Mouse (Mus musculus): Measurements from ENCODE around the gene Trabd2b. TPM values are rescaled to one million over a fixed set of nuclear protein-coding genes. Genes with fewer than 3 reads are reported as not detected.

Trabd2b gene
- total and polyA plus RNA-seq, 3 experiments, result 29.1 to 69.8 (median 60.1) TPM

DNA sequence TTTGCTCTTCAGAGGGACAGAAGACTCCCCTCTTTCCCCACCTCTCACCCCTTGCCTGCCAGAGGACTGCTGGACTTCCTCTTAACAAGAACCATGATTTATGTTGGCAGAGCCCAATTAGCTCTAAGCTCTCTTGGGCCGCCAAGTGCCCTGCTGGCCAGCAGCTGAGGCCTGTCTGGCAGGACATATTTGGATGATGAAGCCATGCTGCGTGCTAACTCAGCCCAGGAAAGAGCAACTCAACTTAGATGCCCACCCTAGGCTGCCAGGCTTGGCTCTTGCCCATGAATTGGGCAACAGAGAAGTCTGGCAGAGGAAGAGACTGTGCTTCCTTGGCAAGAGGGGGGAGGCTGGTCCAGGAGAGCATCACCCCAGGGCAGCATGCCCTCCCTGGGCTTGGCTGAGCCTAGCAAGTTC is 20.1 kb upstream of the Trabd2b start:
- peak; percentile 71 to 89 for DNase-seq
- H3K27me3 ChIP-seq (ENCODE audit: control insufficient read depth, insufficient read depth, low read length), result no peaks in the 10 kb centered on the region
- TF ChIP-seq CTCF (IDR thresholded peaks at IDR 0.05) (peak; percentile 32), EP300 (IDR thresholded peaks at IDR 0.05; ENCODE audit: insufficient read depth, low read depth, low read length) (peak; percentile 60), POLR2A (IDR thresholded peaks at IDR 0.05; ENCODE audit: insufficient read depth, low read depth, low read length) (no peak)
- peaks cover 2% of the 10 kb centered on the region; the same call in 1 of the 2 replicates for H3K4me1 ChIP-seq (ENCODE audit: control insufficient read depth, insufficient read depth, low read length)
- no peaks in the 10 kb centered on the region for H3K79me2 ChIP-seq (replicated peaks; ENCODE audit: control insufficient read depth, insufficient read depth, low read length)
- H3K36me3 ChIP-seq (ENCODE audit: control insufficient read depth, insufficient read depth, low read length), result no peaks in the 10 kb centered on the region; the same call in 1 of the 2 replicates
- no peak overlapping the region for H3K9ac ChIP-seq (ENCODE audit: low read depth, low read length)
- H3K27ac ChIP-seq, result peak overlapping the region; percentile 42
- WGBS, result 36% methylated on average over 2 of the region's 2 CpGs
- intact Hi-C loops (cut with DNase I), result no loop called here
- H3K4me3 ChIP-seq, result no peak overlapping the region

- no peaks in the 10 kb centered on the region; the same call in 1 of the 2 replicates for H3K36me3 ChIP-seq (ENCODE audit: control insufficient read depth, insufficient read depth, low read length)
- H3K79me2 ChIP-seq (replicated peaks; ENCODE audit: control insufficient read depth, insufficient read depth, low read length), result no peaks in the 10 kb centered on the region
- H3K4me3 ChIP-seq, result no peak overlapping the region
- no peak overlapping the region for H3K9ac ChIP-seq (ENCODE audit: low read depth, low read length)
- WGBS, result 60% methylated on average over 2 of the region's 2 CpGs
- H3K27ac ChIP-seq, result no peak overlapping the region
- H3K4me1 ChIP-seq (ENCODE audit: control insufficient read depth, insufficient read depth, low read length), result peaks cover 2% of the 10 kb centered on the region; the same call in 1 of the 2 replicates
- no peaks in the 10 kb centered on the region for H3K27me3 ChIP-seq (ENCODE audit: control insufficient read depth, insufficient read depth, low read length)
- DNase-seq, result peak in 1 of 2 experiments; percentile 14
- intact Hi-C loops (cut with DNase I), result no loop called here
- no peak for TF ChIP-seq CTCF (IDR thresholded peaks at IDR 0.05)
- TF ChIP-seq POLR2A (IDR thresholded peaks at IDR 0.05; ENCODE audit: insufficient read depth, low read depth, low read length), result no peak
- no peak for TF ChIP-seq EP300 (IDR thresholded peaks at IDR 0.05; ENCODE audit: insufficient read depth, low read depth, low read length)
Observed at GRCm38 (mm10) chr4:114387527-114388135, 18.9 kb upstream of the Trabd2b start.

GRCm38 (mm10) chr4:114388306-114388705 is 18.2 kb upstream of the Trabd2b start:
- intact Hi-C loops (cut with DNase I), result no loop called here
- Histone ChIP-seq H3K4me3 (no peak overlapping the region), H3K9ac (ENCODE audit: low read depth, low read length) (no peak overlapping the region), H3K36me3 (ENCODE audit: control insufficient read depth, insufficient read depth, low read length) (no peaks in the 10 kb centered on the region; the same call in 1 of the 2 replicates), H3K27me3 (ENCODE audit: control insufficient read depth, insufficient read depth, low read length) (no peaks in the 10 kb centered on the region), H3K4me1 (ENCODE audit: control insufficient read depth, insufficient read depth, low read length) (peaks cover 2% of the 10 kb centered on the region; the same call in 1 of the 2 replicates), H3K27ac (no peak overlapping the region), H3K79me2 (replicated peaks; ENCODE audit: control insufficient read depth, insufficient read depth, low read length) (no peaks in the 10 kb centered on the region)
- TF ChIP-seq EP300 (IDR thresholded peaks at IDR 0.05; ENCODE audit: insufficient read depth, low read depth, low read length), result no peak
- no peak for TF ChIP-seq POLR2A (IDR thresholded peaks at IDR 0.05; ENCODE audit: insufficient read depth, low read depth, low read length)
- 73% methylated on average over 3 of the region's 3 CpGs for WGBS
- DNase-seq, result no peak

- no peaks in the 10 kb centered on the region for H3K27me3 ChIP-seq (ENCODE audit: control insufficient read depth, insufficient read depth, low read length)
- no peaks in the 10 kb centered on the region; the same call in 1 of the 2 replicates for H3K36me3 ChIP-seq (ENCODE audit: control insufficient read depth, insufficient read depth, low read length)
- H3K79me2 ChIP-seq (replicated peaks; ENCODE audit: control insufficient read depth, insufficient read depth, low read length), result no peaks in the 10 kb centered on the region
- TF ChIP-seq EP300 (IDR thresholded peaks at IDR 0.05; ENCODE audit: insufficient read depth, low read depth, low read length), result no peak
- TF ChIP-seq CTCF (IDR thresholded peaks at IDR 0.05), result no peak
- no peak for TF ChIP-seq POLR2A (IDR thresholded peaks at IDR 0.05; ENCODE audit: insufficient read depth, low read depth, low read length)
- H3K27ac ChIP-seq, result no peak overlapping the region
- H3K9ac ChIP-seq (ENCODE audit: low read depth, low read length), result no peak overlapping the region
- no peak overlapping the region for H3K4me3 ChIP-seq
- DNase-seq, result no peak
- intact Hi-C loops (cut with DNase I), result no loop called here
- peaks cover 2% of the 10 kb centered on the region; the same call in 1 of the 2 replicates for H3K4me1 ChIP-seq (ENCODE audit: control insufficient read depth, insufficient read depth, low read length)
Observed at GRCm38 (mm10) chr4:114389653-114390052, 16.9 kb upstream of the Trabd2b start.

DNA sequence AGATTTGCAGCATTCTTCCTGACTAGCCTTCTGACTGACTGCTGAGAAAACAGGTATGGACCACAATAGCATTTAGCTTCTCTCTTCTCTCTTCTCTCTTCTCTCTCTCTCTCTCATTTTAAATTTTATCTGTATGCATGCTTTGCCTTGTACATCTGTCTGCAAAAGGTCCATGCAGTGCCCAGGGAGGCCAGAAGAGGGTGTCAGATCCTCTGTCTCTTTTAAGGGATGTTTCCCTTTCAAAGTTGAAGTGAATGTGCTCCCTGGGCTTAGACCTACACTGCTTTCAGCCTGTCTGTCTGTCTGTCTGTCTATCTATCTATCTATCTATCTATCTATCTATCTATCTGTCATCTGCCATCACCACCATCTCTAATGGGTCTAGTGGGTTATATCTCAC is 8.9 kb upstream of the Trabd2b start:
- Histone ChIP-seq H3K9ac (ENCODE audit: low read depth, low read length) (no peak overlapping the region), H3K4me1 (ENCODE audit: control insufficient read depth, insufficient read depth, low read length) (no peaks in the 10 kb centered on the region), H3K27me3 (ENCODE audit: control insufficient read depth, insufficient read depth, low read length) (no peaks in the 10 kb centered on the region), H3K27ac (no peak overlapping the region), H3K79me2 (replicated peaks; ENCODE audit: control insufficient read depth, insufficient read depth, low read length) (no peaks in the 10 kb centered on the region), H3K36me3 (ENCODE audit: control insufficient read depth, insufficient read depth, low read length) (no peaks in the 10 kb centered on the region), H3K4me3 (no peak overlapping the region)
- TF ChIP-seq CTCF (IDR thresholded peaks at IDR 0.05) (peak; percentile 73), EP300 (IDR thresholded peaks at IDR 0.05; ENCODE audit: insufficient read depth, low read depth, low read length) (0 out of 2 replicates have a peak, but pooled peaks have one; percentile 11), POLR2A (IDR thresholded peaks at IDR 0.05; ENCODE audit: insufficient read depth, low read depth, low read length) (no peak)
- intact Hi-C loops (cut with DNase I), result no loop called here
- peak in 1 of 2 experiments; percentile 57 for DNase-seq

DNA sequence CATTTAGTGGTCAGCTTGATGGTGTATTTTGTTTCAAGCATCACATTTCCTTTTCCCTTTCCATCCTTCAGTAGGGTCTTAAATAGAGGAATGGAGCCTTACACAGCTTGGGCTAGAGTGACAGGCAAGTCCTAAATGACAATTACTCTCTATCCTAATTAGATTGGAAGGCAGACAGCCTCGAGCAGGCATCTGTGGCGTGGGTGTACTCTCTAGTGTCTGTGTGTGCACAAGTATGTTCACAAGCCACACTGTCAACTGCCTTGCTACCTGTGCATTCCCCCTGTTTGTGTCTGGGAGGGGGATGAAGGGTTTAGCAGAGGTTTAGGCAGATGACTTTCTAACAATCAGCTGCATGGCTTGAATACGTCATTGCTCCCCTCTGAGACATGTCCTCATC is 6.7 kb upstream of the Trabd2b start:
- no peaks in the 10 kb centered on the region for H3K4me1 ChIP-seq (ENCODE audit: control insufficient read depth, insufficient read depth, low read length)
- no peaks in the 10 kb centered on the region for H3K36me3 ChIP-seq (ENCODE audit: control insufficient read depth, insufficient read depth, low read length)
- intact Hi-C loops (cut with DNase I), result no loop called here
- H3K27me3 ChIP-seq (ENCODE audit: control insufficient read depth, insufficient read depth, low read length), result no peaks in the 10 kb centered on the region
- H3K4me3 ChIP-seq, result no peak overlapping the region
- no peak overlapping the region for H3K9ac ChIP-seq (ENCODE audit: low read depth, low read length)
- no peaks in the 10 kb centered on the region for H3K79me2 ChIP-seq (replicated peaks; ENCODE audit: control insufficient read depth, insufficient read depth, low read length)
- WGBS, result 81% methylated on average over 3 of the region's 3 CpGs
- no peak for TF ChIP-seq CTCF (IDR thresholded peaks at IDR 0.05)
- no peak for TF ChIP-seq POLR2A (IDR thresholded peaks at IDR 0.05; ENCODE audit: insufficient read depth, low read depth, low read length)
- TF ChIP-seq EP300 (IDR thresholded peaks at IDR 0.05; ENCODE audit: insufficient read depth, low read depth, low read length), result no peak
- no peak overlapping the region for H3K27ac ChIP-seq
- no peak for DNase-seq

Measured in heart, adult 2 months (tissue).